ENCODE assay signal across 20 mouse cellular contexts in genomic region chr17:85149211-85149738, GRCm38 (mm10).
"Had no signal": no experiment of that assay in that cellular context is flagged by ENCODE, and none has a peak within 500 bp of the region (broad histone marks: within the 10 kb centered on the region; RNA-seq: fewer than 3 reads in every experiment).

No protein-coding gene starts in this region.

- H3K36me3 ChIP-seq: limb, embryonic 12.5 days; limb, embryonic 15.5 days; lung, embryonic 15.5 days; midbrain, embryonic 10.5 days; midbrain, embryonic 15.5 days had no signal

- H3K9me3 ChIP-seq: limb, embryonic 12.5 days; limb, embryonic 15.5 days; lung, embryonic 15.5 days; midbrain, embryonic 10.5 days; midbrain, embryonic 15.5 days had no signal

- H3K27ac ChIP-seq: limb, embryonic 12.5 days; limb, embryonic 15.5 days; liver, embryonic 14.5 days; lung, embryonic 15.5 days; midbrain, embryonic 10.5 days; midbrain, embryonic 15.5 days had no signal

- H3K27me3 ChIP-seq: limb, embryonic 12.5 days; limb, embryonic 15.5 days; lung, embryonic 15.5 days; midbrain, embryonic 15.5 days had no signal

- ATAC-seq: liver, postnatal 0 days; midbrain, embryonic 15.5 days had no signal

- H3K4me3 ChIP-seq: limb, embryonic 12.5 days; limb, embryonic 15.5 days; lung, embryonic 15.5 days; megakaryocyte, embryonic 14.5 days; midbrain, embryonic 10.5 days; midbrain, embryonic 15.5 days had no signal

- DNase-seq: kidney, adult 18-20 months; kidney, postnatal 14 days; kidney, postnatal 4 days; left cerebral cortex, postnatal 4 days; liver, postnatal 0 days; lung, postnatal 10 days; lung, postnatal 36 days; right cerebral cortex, adult 18-20 months; right cerebral cortex, postnatal 14 days; thymus, adult 18-20 months; thymus, postnatal 14 days; thymus, postnatal 4 days had no signal

- H3K4me2 ChIP-seq: limb, embryonic 12.5 days; limb, embryonic 15.5 days; liver, embryonic 11.5 days; lung, embryonic 15.5 days; midbrain, embryonic 15.5 days had no signal

- H3K9ac ChIP-seq: limb, embryonic 12.5 days; limb, embryonic 15.5 days; liver, embryonic 14.5 days; liver, postnatal 0 days; lung, embryonic 15.5 days; midbrain, embryonic 15.5 days had no signal

- H3K4me1 ChIP-seq: limb, embryonic 12.5 days; limb, embryonic 15.5 days; lung, embryonic 15.5 days; megakaryocyte, embryonic 14.5 days had no signal
